Mouse (Mus musculus) heart, adult 2 months (tissue): Measurements from ENCODE around the gene Syt12. TPM values are rescaled to one million over a fixed set of nuclear protein-coding genes. Genes with fewer than 3 reads are reported as not detected.

Source experiments
- DNase-seq, 2 experiments: peaks; one replicate each; pipeline ENCODE4 v3.0.0; 2021
- H3K27ac ChIP-seq: fragments of 200-600 bp; 2 replicates; pipeline ENCODE4 v1.8.1; 2022
- H3K27me3 ChIP-seq: fragments of 200-500 bp; 2 replicates; pipeline ENCODE4 v1.6.1; 2012; ENCODE audit warnings: mild to moderate bottlenecking, low read length, inconsistent platforms, mixed read lengths; ENCODE audit not compliant: control insufficient read depth, insufficient read depth
- H3K36me3 ChIP-seq: fragments of 200-500 bp; 2 replicates; pipeline ENCODE4 v1.6.1; 2012; ENCODE audit warnings: low read length, inconsistent platforms; ENCODE audit not compliant: control insufficient read depth, insufficient read depth
- H3K4me1 ChIP-seq: fragments of 200-500 bp; 2 replicates; pipeline ENCODE4 v1.6.1; 2011; ENCODE audit warnings: low read length; ENCODE audit not compliant: control insufficient read depth, insufficient read depth
- H3K4me3 ChIP-seq: fragments of 200-600 bp; 2 replicates; pipeline ENCODE4 v1.8.1; 2022
- H3K79me2 ChIP-seq: fragments of 200-500 bp; replicated peaks from 2 replicates; pipeline ENCODE4 v1.6.1; 2012; ENCODE audit warnings: mild to moderate bottlenecking, inconsistent platforms, low read length, moderate library complexity, mixed read lengths; ENCODE audit not compliant: control insufficient read depth, insufficient read depth
- H3K9ac ChIP-seq: fragments of 200-500 bp; 2 replicates; pipeline ENCODE4 v1.6.1; 2012; ENCODE audit warnings: low read depth, mild to moderate bottlenecking, control low read depth, inconsistent platforms, low read length, mixed read lengths
- CTCF ChIP-seq: fragments of 200-600 bp; IDR thresholded peaks from 2 replicates; pipeline ENCODE4 v1.8.1; 2022; ENCODE audit warnings: antibody characterized with exemption, mild to moderate bottlenecking, moderate library complexity
- EP300 ChIP-seq: fragments of 200-500 bp; IDR thresholded peaks from 2 replicates; pipeline ENCODE4 v1.6.1; 2011; ENCODE audit warnings: low read depth, low read length, control low read depth; ENCODE audit not compliant: insufficient read depth
- POLR2A ChIP-seq: fragments of 200-500 bp; IDR thresholded peaks from 2 replicates; pipeline ENCODE4 v1.6.1; 2011; ENCODE audit warnings: mild to moderate bottlenecking, low read depth, low read length, control low read depth; ENCODE audit not compliant: insufficient read depth
- WGBS: fragments of 180-500 bp; shearing (Covaris S2); methylation state at CpG from one replicate; pipeline ENCODE4 v1.1.7; 2018; 5-methylcytosine and 5-hydroxymethylcytosine counted together
- intact Hi-C: fragments of 180-260 bp; cut with DNase I; formaldehyde crosslinking; loops from one replicate; pipeline ENCODE4 v1.15.1; 2025
- polyA plus RNA-seq: library from polyadenylated mRNA; depleted of rRNA; stranded (reverse); fragments of >200 nt; gene quantifications from 2 replicates; pipeline ENCODE4 v1.2.3, GENCODE M21; 2012; rRNA removed
- total RNA-seq, 2 experiments: library from RNA; stranded (reverse); gene quantifications; 2 replicates each; pipeline ENCODE4 v1.2.3; 2021

Gene Syt12
- total and polyA plus RNA-seq, 3 experiments = 3.2 to 13.2 (median 6.9) TPM

DNA sequence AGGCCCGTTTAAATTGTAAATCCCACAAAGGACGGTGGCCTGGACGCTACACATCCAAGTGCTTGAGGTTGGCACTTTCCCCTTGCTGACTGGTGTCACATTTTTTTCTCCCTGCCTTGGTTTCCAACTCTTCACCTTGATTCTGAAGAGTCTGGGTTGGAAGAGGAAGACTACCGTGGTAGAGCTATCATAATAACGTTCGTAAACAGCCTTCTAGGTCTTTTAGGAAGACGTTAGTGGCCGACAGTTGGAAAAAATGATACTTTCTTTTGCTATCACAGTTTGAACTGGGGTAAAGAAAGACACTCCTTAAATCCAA lies 78.7 kb downstream of the Syt12 start:
- Histone ChIP-seq H3K79me2 (no peaks in the 10 kb centered on the region; the same call in 1 of the 2 replicates), H3K4me1 (peaks cover 6% of the 10 kb centered on the region), H3K27me3 (no peaks in the 10 kb centered on the region), H3K9ac (peak overlapping the region; percentile 74), H3K4me3 (peak overlapping the region; percentile 69), H3K27ac (peak overlapping the region; percentile 92), H3K36me3 (peaks cover 8% of the 10 kb centered on the region)
- no peak for DNase-seq
- 56% methylated on average over 8 of the region's 8 CpGs for WGBS
- intact Hi-C loops = loop anchor here (2.0 to 5.0 kb wide), 2 partner anchors 66 to 874 kb away; partner anchors contain the start of gene Pacs1
- TF ChIP-seq POLR2A (no peak), CTCF (no peak), EP300 (no peak)

DNA sequence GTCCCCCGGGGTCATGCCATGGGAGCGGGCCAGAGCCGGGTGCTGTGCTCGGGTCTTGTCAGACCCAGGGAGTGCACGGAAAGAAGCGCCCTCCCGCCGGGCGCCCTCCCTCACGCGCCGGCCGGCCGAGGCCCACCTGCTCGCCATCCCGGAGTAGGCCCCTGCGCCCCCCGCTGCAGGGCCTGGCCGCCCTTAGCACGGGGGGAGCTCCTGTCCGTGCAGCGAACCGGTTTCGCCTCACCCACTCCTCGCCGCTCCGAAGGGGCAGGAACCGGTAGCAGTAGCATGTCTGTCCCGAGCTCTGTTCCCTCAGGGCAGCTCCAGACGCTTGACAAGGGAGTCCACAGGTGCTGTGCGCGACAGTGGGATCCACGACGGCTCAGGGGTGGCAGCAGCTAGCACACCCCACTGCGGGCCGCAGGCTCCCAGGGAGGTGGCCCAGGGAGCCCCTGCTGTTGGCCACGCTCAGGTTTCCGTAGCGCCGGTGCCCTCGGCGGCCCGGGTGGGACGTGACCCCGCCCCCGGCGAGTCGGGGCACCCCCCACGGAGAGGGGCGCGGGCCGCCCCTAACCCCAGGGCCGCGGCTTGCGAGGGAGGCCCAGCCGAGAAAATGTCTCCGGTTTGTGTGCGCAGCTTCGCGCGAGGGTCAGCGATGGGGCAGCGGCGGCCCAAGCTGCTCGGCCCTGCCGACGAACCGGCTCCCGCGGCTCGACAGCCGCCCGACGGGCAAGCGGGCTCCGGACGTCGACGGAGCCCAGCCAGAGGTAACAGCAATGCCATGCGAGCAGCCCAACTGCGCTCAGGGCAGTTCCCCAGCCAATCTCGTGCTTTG lies 79.2 kb downstream of the Syt12 start, which contains the start of gene Kdm2a:
Gene Kdm2a, minus strand, starts transcription at position 488 of the 832 bp plus-strand sequence.
- 2% methylated on average over 82 of the region's 82 CpGs for WGBS
- H3K9ac ChIP-seq = peak within 1 kb of the TSS; percentile 74

GRCm38 (mm10) chr19:4396998-4397797 lies 80.0 kb downstream of the Syt12 start:
- Histone ChIP-seq H3K4me1 (peaks cover 8% of the 10 kb centered on the region), H3K36me3 (peaks cover 20% of the 10 kb centered on the region), H3K79me2 (no peaks in the 10 kb centered on the region; the same call in 1 of the 2 replicates), H3K4me3 (peak overlapping the region; percentile 98), H3K9ac (peak overlapping the region; percentile 96), H3K27ac (peak overlapping the region; percentile 98), H3K27me3 (no peaks in the 10 kb centered on the region)
- TF ChIP-seq CTCF (no peak), EP300 (0 out of 2 replicates have a peak, but pooled peaks have one; percentile 34), POLR2A (peak; percentile 69; the same call in 1 of the 2 replicates)
- intact Hi-C loops = loop anchor here (5.0 kb wide), 1 partner anchor 875 kb away; the partner anchor contains the start of gene Pacs1
- under 1% methylated on average over 75 of the region's 90 CpGs for WGBS
- peak; percentile 92 to 97 for DNase-seq

More for the DNA sequence above, 79.2 kb downstream of the Syt12 start, which contains the start of gene Kdm2a:
- peaks cover 14% of the 10 kb centered on the region for H3K36me3 ChIP-seq
- no peaks in the 10 kb centered on the region; the same call in 1 of the 2 replicates for H3K79me2 ChIP-seq
- DNase-seq = peak; percentile 75 to 79
- TF ChIP-seq EP300 (no peak), POLR2A (no peak; the same call in 1 of the 2 replicates), CTCF (no peak)
- intact Hi-C loops = loop anchor here (2.0 to 5.0 kb wide), 2 partner anchors 65 to 874 kb away; partner anchors contain the start of gene Pacs1
- no peaks in the 10 kb centered on the region for H3K27me3 ChIP-seq
- H3K4me3 ChIP-seq = peak within 1 kb of the TSS; percentile 69
- H3K27ac ChIP-seq = peak within 1 kb of the TSS; percentile 92
- peaks cover 6% of the 10 kb centered on the region for H3K4me1 ChIP-seq

DNA sequence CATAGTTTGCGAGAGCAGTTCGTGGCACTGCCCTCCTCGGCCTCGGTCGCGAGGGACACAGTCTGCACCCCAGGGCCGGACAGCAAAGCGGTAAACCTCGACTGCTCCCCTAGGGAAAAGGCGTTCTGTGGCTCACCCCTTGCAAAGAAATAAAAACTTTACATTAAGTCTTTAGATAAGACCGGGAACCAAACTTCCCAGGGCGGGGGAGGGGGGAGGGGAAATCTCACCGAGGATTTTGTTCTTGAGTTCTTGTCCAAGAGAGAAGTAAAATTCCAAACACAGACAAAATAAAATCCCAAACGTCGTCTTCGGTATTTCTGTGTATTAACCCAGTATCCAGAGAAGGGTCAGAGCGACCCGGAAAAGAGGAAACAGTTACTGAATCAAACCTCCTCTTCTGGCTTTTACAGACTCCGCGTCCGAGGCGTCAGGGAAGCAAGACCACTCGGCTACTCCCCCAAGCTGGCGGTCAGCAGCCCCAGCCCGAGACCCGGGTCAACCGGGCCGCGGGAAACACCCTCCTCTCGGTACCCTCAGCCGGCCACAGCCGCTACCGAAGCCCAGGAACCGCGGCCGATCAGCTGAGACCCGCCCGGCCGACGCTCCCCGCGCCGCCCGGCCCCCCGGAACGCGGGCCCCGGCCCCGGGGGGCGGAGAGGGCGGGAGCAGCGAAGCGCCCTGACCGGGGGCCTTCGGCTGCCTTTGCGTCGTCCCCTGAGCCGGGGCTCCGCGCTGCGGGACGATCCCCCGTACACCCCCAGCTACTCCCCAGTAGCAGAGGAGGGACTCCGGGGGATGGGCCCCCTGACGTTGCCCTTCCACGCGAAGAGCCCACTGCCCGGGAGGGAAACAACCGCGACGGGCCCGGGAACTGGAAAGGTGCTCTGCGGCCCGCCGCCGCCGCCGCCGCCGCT lies 80.9 kb downstream of the Syt12 start:
- intact Hi-C loops = loop anchor here (5.0 kb wide), 1 partner anchor 876 kb away; the partner anchor contains the start of gene Pacs1
- peak overlapping the region; percentile 96 for H3K9ac ChIP-seq
- 1% methylated on average over 77 of the region's 80 CpGs for WGBS
- TF ChIP-seq CTCF (no peak), POLR2A (no peak), EP300 (no peak)
- peaks cover 27% of the 10 kb centered on the region for H3K36me3 ChIP-seq
- H3K4me1 ChIP-seq = peaks cover 9% of the 10 kb centered on the region
- H3K4me3 ChIP-seq = peak overlapping the region; percentile 98
- H3K79me2 ChIP-seq = no peaks in the 10 kb centered on the region; the same call in none of the 2 replicates
- H3K27me3 ChIP-seq = no peaks in the 10 kb centered on the region
- peak overlapping the region; percentile 98 for H3K27ac ChIP-seq
- peak; percentile 34 to 47 for DNase-seq

Other genes starting within 250 kb of the Syt12 start
- 10 to 100 TPM in 1 of 2 experiments, 1 to 10 TPM in 1; 9.2 to 12.0 TPM for gene Pold4, start 245.5 kb downstream of the Syt12 start, total RNA-seq
- gene Pold4, start 245.5 kb downstream of the Syt12 start, polyA plus RNA-seq = 36.9 and 48.1 TPM in 2 replicates
- 1 to 10 TPM; 6.7 to 7.3 TPM for gene Ssh3, start 208.3 kb downstream of the Syt12 start, total RNA-seq
- gene Ssh3, start 208.3 kb downstream of the Syt12 start, polyA plus RNA-seq = 13.7 and 15.9 TPM in 2 replicates
- gene Ankrd13d, start 194.3 kb downstream of the Syt12 start, total RNA-seq = under 1 TPM; 0.34 to 0.60 TPM
- 1.4 and 1.5 TPM in 2 replicates for gene Ankrd13d, start 194.3 kb downstream of the Syt12 start, polyA plus RNA-seq
- gene Grk2, start 171.2 kb downstream of the Syt12 start, total RNA-seq = 10 to 100 TPM; 56.0 to 59.0 TPM
- gene Grk2, start 171.2 kb downstream of the Syt12 start, polyA plus RNA-seq = 53.6 and 61.3 TPM in 2 replicates
- gene Kdm2a, start 79.2 kb downstream of the Syt12 start, total RNA-seq = 10 to 100 TPM; 36.4 to 38.6 TPM
- gene Kdm2a, start 79.2 kb downstream of the Syt12 start, polyA plus RNA-seq = 49.7 and 82.9 TPM in 2 replicates
- 1 to 10 TPM; 5.3 to 5.5 TPM for gene Rhod, start 38.0 kb downstream of the Syt12 start, total RNA-seq
- gene Rhod, start 38.0 kb downstream of the Syt12 start, polyA plus RNA-seq = 8.5 and 9.2 TPM in 2 replicates
- gene 2010003K11Rik, start 21.1 kb upstream of the Syt12 start, total RNA-seq = not detected
- 0.29 and 0.70 TPM in 2 replicates for gene 2010003K11Rik, start 21.1 kb upstream of the Syt12 start, polyA plus RNA-seq
- gene Pcx, start 33.0 kb upstream of the Syt12 start, total RNA-seq = 10 to 100 TPM; 44.8 to 52.5 TPM
- gene Pcx, start 33.0 kb upstream of the Syt12 start, polyA plus RNA-seq = 25.1 and 39.0 TPM in 2 replicates
- gene Lrfn4, start 138.2 kb upstream of the Syt12 start, total RNA-seq = 1 to 10 TPM; 7.7 to 9.4 TPM
- 12.4 and 15.3 TPM in 2 replicates for gene Lrfn4, start 138.2 kb upstream of the Syt12 start, polyA plus RNA-seq
- 1 to 10 TPM; 7.1 to 8.7 TPM for gene Rce1, start 148.2 kb upstream of the Syt12 start, total RNA-seq
- 35.7 and 37.3 TPM in 2 replicates for gene Rce1, start 148.2 kb upstream of the Syt12 start, polyA plus RNA-seq
- not detected for gene Gm960, start 221.2 kb upstream of the Syt12 start, total RNA-seq
- gene Gm960, start 221.2 kb upstream of the Syt12 start, polyA plus RNA-seq = not detected in 2 replicates
- gene Sptbn2, start 233.7 kb upstream of the Syt12 start, total RNA-seq = under 1 TPM; 0.23 to 0.27 TPM
- gene Sptbn2, start 233.7 kb upstream of the Syt12 start, polyA plus RNA-seq = 0.18 and 0.20 TPM in 2 replicates